Mouse (Mus musculus) erythroblast, embryonic 14.5 days (primary cell): ENCODE measurements around the gene Gm28557.

Experiments used
- GATA1 ChIP-seq: IDR thresholded peaks from 2 replicates; pipeline ENCODE4 v1.6.1; 2012; ENCODE audit warnings: low read length, inconsistent platforms, mixed read lengths
- TAL1 ChIP-seq: IDR thresholded peaks from 3 replicates; pipeline ENCODE4 v1.6.1; 2012; ENCODE audit warnings: low read length, inconsistent platforms, mixed read lengths

GRCm38 (mm10) chr13:67128038-67128721 is 19.8 kb upstream of the Gm28557 start:
- no peak for TF ChIP-seq TAL1
- no peak for TF ChIP-seq GATA1
